Mouse (Mus musculus) lung, postnatal 0 days (tissue): Measurements from ENCODE around the gene Rnf7.

Experiments
- CTCF ChIP-seq: IDR thresholded peaks from 2 replicates; pipeline ENCODE4 v1.5.1; 2016; ENCODE audit warnings: antibody characterized with exemption, mild to moderate bottlenecking
- EP300 ChIP-seq: IDR thresholded peaks from 2 replicates; pipeline ENCODE4 v1.6.1; 2016; ENCODE audit warnings: antibody characterized with exemption, mild to moderate bottlenecking, control low read depth

GRCm38 (mm10) chr9:96502856-96503610, 24.6 kb upstream of the Rnf7 start:
- TF ChIP-seq CTCF: no peak
- no peak for TF ChIP-seq EP300
